Mouse (Mus musculus) T-cell, adult 2 months (primary cell): Measurements from ENCODE around the gene Olfr1392.
"Not testable (repeated sequence)": the region's sequence is repeated elsewhere in the genome, so short reads cannot be mapped to it uniquely, and the experiment has no call there.

Source experiments
- DNase-seq: peaks from one replicate; pipeline ENCODE4 v3.0.0; 2022; ENCODE audit warnings: low spot score

The Olfr1392 gene

DNA sequence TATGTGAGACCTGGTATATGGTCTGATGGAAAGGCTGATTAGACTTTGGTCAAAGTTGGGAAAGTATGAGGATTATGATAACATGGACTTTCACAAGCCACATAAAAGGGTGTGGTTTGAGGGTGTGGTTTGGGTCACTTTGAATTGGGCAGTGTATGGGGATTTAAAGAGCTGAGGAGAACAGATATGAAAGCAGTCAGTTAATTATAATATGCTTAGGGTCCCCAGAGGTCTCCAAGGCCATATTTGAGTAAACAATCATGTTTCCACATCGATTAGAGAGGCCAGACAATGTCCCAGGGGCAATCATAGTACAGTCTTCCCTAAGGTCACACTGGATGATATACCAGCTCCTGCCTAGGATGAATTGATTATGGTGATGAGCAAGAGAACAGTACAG, at the start of gene Olfr1392:
Olfr1392 (plus strand) TSS at position 301 of the 400 bp plus-strand sequence.
- not testable (repeated sequence) for DNase-seq

DNA sequence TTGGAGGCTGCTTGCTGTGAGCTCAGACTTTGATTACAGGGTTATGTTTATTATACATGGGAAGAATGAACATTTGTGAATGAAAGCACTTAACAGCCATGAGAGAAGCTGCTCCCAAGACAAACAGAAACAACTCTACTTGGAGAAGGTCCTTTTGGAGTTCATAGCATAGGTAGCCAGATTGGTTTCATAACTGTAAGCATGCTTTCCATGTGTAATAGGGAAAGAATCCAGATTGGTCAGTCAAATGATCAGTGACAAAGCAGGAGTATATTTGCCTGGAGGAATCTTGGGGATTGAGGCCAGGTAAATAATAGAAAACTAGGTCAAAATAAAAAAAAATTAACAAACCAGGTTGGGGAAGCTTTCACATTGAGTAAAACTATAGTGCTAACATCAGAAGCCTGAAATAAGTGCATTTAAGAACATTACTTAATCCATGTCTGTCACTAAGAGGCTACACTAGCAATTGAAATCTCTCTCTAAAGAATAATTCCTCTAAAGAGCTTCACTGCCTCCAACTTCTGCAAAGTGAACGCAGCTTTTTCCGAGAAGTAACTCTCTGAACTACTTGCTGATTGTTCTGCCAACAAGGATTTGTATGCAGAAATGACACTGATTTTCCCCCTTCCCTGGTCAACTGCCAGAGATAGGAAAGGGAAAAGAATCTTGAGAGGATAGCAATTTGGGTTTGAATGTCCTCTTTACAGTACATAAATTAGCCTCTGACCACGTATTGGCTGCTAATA, 49.4 kb upstream of the Olfr1392 start:
- DNase-seq, result no peak

GRCm38 (mm10) chr11:49236891-49237290, 48.2 kb upstream of the Olfr1392 start:
- no peak for DNase-seq

DNA sequence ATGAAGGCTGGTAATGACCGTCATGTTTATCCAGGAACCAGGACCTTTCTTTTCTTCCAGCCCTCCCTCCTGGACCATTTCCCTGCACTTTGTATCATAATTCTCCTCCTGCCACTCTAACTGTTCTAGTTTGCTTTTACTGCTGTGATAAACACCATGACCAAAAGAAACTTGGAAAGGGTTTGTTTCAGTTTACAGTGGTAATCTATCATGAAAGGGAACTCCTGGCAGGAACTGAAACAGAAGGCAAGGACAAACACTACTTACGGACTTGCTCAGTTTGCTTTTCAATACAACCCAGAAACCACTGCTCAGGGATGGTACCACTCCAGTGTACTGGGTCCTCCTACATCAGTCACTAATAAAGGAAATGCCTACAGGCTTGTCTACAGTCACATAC, 47.5 kb upstream of the Olfr1392 start:
- no peak for DNase-seq

- DNase-seq, result no peak
These were observed 44.8 kb upstream of the Olfr1392 start for GRCm38 (mm10) chr11:49240310-49240709.

DNA sequence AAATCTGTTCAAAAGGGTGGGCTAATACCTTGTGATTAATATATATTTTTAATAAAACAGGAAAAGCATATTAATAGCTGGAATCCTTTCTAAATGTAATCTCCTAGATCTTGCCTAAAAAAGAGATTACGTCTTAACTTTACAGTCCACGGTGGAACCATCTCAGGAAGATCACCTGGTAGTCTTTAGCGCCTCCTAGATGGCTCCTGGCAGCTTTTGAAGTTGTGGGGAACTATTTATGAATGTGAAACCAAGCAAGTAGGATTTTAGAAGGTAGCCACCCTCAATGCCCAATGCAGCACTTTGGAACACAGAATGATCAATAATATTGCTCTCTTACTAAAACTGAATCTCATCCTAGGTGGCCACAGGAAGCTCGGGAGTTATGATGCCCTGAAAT, 44.2 kb upstream of the Olfr1392 start:
- DNase-seq, result no peak

DNA sequence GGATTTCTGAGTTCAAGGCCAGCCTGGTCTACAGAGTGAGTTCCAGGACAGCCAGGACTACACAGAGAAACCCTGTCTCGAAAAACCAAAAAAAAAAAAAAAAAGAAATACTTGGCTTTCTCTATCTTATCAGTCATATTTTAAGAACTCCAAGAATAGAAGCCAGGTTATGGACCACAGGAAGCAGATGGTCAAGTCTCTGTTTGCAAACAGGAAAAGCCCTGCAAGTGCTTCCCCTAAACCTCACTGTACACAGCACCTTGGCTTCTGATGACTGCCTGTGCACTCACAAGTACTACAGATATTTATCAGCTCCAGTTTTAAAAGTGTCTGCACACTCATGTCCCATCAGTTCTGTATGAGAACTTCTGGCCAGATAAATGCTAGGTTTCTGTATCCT, 43.6 kb upstream of the Olfr1392 start:
- no peak for DNase-seq

GRCm38 (mm10) chr11:49242944-49243626, 42.0 kb upstream of the Olfr1392 start:
- DNase-seq, result no peak

- DNase-seq, result peak; percentile 96
These were observed 41.1 kb upstream of the Olfr1392 start, which contains the start of gene Mgat1 for GRCm38 (mm10) chr11:49243727-49244594. TSS of gene Mgat1 (plus strand) at chr11:49244191.

- DNase-seq, result no peak
These were observed 40.5 kb upstream of the Olfr1392 start for GRCm38 (mm10) chr11:49244595-49244930.

DNA sequence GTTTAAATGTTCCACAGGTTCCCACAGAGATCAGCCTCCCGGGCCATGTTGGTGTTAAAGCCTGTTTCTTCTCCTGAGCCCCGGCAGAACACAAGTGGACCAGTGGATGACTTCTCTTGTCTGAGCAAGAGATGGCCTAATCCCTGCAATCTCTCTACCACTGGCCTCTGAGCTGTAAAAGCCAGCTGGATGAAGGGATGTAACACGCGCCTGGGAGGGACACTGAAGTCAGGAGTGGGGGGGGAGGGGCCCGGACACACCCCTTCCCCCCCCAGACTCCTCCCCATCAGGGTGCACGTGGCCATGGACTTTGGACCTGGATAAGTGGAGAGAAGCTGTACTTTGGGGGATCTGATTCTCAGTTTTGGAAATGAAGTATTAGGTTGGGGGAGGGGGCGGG, 39.9 kb upstream of the Olfr1392 start:
- DNase-seq, result no peak

DNA sequence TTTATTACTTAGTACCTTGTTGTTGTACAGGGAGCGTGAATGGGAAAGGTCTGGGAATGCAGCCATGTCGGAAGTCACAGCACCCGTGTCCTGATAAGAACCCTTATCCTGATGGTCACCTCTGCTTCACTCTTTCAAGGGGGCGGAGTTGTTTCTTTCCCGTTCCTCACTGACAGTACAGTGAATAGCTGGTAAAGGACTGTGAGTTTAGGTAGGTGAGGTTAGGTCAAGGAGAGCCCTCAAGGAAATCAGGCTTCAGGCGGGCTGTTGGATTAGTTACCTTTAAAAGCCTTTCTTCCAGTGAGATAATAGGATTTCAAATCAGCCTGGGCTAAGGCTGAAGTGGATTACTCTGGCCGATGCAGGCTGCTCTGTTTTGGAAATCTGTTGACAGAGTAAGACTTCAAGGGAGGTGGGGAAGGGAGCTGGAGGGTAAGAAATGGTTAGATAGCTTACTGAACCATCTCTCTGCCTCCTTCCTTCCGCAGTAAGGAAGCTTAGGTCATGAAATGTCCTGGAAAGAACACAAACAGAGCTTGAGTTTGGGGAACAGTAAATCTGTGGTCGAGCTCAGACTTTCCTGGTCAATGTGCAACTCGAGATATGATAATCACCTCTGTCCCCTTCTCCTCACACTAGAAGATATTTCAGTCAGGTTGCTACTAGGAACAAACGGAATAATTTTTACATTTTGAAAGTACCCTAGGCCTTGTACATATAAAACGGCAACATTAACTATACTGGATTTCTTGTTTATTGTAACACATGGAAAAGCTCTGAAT, 39.3 kb upstream of the Olfr1392 start:
- no peak for DNase-seq

- no peak for DNase-seq
These were observed 38.6 kb upstream of the Olfr1392 start for GRCm38 (mm10) chr11:49246523-49246922.

DNA sequence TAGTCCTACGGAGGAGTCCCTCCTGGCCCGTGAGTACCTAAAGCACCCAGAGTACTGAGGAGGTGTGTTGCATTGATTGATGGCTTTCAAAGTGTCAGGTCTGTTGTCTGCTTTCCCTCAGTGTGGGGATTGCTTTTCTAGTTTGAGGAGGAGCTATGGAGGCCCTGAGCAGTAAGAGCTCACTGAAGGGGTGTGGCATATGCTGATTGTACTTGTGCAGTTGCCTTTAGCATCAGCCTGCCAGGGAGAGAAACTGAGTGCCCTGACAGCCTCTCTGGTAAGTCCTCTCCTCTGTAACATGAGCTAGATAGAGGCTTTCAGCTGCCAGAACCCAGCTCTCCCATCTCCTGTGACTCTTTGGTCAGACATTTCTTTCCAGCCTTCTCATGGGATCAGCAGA, 37.8 kb upstream of the Olfr1392 start:
- no peak for DNase-seq

DNA sequence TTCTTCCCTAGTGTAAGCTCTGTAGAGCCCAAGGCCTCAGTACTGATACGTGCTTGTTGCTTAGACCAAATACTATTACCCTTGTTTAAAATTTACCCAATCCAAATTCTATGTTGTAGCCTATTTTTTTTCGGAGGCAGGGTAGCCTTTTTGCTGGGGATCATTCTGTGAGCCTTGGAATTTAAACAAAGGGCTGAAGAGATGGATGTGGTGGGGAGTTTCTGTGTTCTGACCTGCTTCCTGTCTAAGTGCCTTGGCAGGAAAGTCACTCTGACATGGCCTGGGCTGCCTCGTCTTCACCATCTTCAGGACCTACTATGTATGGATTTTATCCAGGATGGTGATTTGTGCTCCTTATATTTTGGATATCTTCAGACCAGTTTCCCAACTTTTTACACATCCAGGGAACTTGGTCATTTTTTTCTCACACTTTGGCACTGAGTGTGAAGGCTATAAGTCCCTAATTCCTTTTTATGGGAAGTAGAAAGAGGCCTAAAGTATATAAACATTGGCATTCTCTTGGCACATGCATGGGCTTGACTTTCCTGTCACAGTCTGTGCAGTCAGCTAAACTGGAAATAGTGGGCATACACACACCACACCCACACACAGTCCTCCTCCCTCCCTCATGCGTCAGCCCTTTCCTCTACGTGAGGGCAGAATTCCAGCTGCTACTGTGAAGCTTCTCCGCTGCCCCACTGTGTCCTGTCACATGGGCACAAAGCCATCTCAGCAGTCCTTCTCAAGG, 36.7 kb upstream of the Olfr1392 start:
- DNase-seq, result no peak

- DNase-seq, result no peak
These were observed 35.9 kb upstream of the Olfr1392 start for GRCm38 (mm10) chr11:49248974-49249700.

DNA sequence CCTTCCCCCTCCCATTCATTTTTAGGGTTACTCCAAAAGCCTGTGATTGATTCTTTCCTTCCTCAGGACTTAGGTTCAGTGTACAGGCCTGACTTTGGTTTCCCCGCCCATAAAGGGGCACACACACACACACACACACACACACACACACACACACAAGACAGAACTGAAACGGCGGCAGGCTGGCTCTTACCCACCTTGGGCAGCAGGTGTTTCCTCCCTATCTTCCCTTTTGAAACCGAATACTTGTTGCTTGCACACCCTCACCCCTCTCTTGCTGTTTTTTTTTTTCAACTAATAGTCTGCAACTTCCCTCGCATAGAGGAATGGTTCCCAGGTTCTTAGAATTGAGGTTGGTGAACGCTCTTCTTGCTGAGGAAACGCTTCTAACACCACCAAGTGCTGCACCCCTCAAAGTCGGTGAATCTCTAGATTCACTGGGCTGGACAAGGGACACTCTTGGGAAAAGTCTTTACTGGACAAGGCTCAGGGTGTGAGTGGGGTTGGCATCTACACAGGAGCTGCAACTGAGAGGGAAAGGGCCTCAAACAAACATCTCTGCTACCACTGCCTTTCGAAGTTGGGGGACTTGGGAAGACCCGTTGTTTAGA, 35.2 kb upstream of the Olfr1392 start:
- DNase-seq, result peak; percentile 70

DNA sequence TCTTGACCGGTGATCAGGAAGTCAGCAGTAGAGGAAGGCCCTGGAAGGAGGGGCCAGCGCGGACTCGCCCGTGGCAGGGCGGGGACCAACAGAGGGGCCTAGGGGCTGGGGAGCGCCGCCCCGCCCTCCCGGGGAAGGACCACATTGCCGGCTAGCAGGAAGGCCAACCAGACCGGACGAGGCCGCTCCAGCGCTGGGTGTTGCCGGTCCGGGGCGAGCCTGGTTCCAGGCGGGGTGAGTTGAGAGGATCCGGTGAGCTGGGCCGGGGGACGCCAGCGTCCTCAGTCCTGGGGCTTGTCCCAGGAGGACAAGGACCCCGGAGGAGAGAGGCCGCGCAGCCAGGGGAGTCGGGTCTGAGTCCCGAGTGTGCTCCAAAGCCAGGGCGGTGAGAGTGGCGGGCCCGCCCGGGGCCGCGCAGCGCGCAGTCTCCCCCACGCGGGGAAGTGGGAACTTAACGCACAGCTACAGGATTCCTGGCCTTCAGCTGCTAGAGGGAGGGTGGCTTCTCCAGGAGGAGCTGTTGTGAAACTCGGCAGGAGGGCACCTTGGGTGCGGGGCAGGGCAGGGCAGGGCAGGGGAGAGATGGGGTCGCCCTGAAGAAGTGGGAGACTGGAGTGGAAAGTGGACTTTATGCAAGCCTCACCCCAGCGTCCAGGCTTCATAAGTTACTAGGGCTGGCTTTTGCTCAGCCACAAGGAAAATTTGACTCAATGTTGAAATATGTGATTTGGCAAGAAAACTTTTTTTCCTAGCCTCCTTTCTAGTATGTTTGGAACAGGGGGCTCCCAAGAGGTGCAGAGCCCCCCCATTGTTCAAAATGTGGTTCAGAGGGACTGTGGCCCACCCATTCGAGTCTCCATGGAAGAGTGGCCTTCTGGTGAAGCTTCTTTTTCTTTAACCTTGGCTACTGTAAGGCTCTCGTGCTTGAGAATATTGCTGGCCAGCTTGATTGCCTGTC, 34.4 kb upstream of the Olfr1392 start:
- DNase-seq, result peak; percentile 67

DNA sequence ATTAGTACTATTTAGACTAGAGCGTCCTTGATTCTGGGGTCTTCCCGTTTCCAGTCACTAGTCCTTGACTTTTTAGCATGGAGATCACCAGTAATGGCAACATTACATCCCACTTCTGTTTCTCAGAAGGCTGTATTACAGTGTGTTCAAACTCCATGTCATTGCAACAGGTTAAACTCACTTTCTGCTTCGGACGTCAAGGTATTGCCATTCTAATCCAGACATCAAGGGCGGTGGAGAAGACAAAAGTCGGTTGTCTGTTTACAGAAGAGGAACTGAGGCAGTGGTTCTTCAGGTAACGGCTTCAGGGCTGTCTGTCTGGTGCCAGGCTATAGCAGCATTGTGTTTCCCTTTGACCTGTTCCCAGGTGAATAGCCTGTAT, 33.7 kb upstream of the Olfr1392 start:
- no peak for DNase-seq
